Mouse (Mus musculus) leukemia stem cell, adult 10-12 weeks (primary cell): Measurements from ENCODE around the gene Rps10. TPM values are rescaled to one million over a fixed set of nuclear protein-coding genes. Genes with fewer than 3 reads are reported as not detected.

Experiments
- polyA plus RNA-seq: library from polyadenylated mRNA; stranded (reverse); fragments of >175 nt; gene quantifications from 2 replicates; pipeline ENCODE4 v1.2.3, GENCODE M21; 2012; ENCODE audit warnings: low replicate concordance

Rps10 gene
- polyA plus RNA-seq, result 786 and 3,591 TPM in 2 replicates

GRCm38 (mm10) chr17:27636132-27637020, at the start of gene Rps10:
Rps10 (minus strand) TSS chr17:27636669.

GRCm38 (mm10) chr17:27655089-27656010, 18.9 kb upstream of the Rps10 start, which contains the start of gene Pacsin1:
Pacsin1 (plus strand) TSS chr17:27655509.

GRCm38 (mm10) chr17:27634871-27635574, 1.4 kb downstream of the Rps10 start, which contains the start of gene RPS10-NUDT3:
RPS10-NUDT3 (minus strand) TSS chr17:27635222.

GRCm38 (mm10) chr17:27623360-27624326, 12.8 kb downstream of the Rps10 start, which contains the start of gene Nudt3:
Nudt3 (minus strand) TSS chr17:27623495.

Other genes with a start within 250 kb of the Rps10 start
- 0.29 TPM in 1 of 2 replicates, not detected in the other for gene Grm4, start 115.3 kb downstream of the Rps10 start, polyA plus RNA-seq
- gene Hmga1, start 80.2 kb downstream of the Rps10 start, polyA plus RNA-seq, result 299 and 1,297 TPM in 2 replicates
- gene AI413582, start 70.9 kb downstream of the Rps10 start, polyA plus RNA-seq, result 80.6 and 102 TPM in 2 replicates
- gene Nudt3, start 13.2 kb downstream of the Rps10 start, polyA plus RNA-seq, result 92.5 and 160 TPM in 2 replicates
- gene RPS10-NUDT3, start 1.4 kb downstream of the Rps10 start, polyA plus RNA-seq, result not detected in 2 replicates
- 14.8 and 19.4 TPM in 2 replicates for gene Pacsin1, start 18.8 kb upstream of the Rps10 start, polyA plus RNA-seq
- gene Spdef, start 92.3 kb upstream of the Rps10 start, polyA plus RNA-seq, result 0.19 TPM in 1 of 2 replicates, not detected in the other
- 56.1 and 85.8 TPM in 2 replicates for gene D17Wsu92e, start 184.0 kb upstream of the Rps10 start, polyA plus RNA-seq
- 386 and 636 TPM in 2 replicates for gene Snrpc, start 201.5 kb upstream of the Rps10 start, polyA plus RNA-seq
- gene Uhrf1bp1, start 219.8 kb upstream of the Rps10 start, polyA plus RNA-seq, result 13.3 and 99.5 TPM in 2 replicates